Mouse (Mus musculus) heart, embryonic 12.5 days (tissue): ENCODE results near the gene Snx30. TPM values are rescaled to one million over a fixed set of nuclear protein-coding genes. Genes with fewer than 3 reads are reported as not detected.
"Not testable (repeated sequence)": the region's sequence is repeated elsewhere in the genome, so short reads cannot be mapped to it uniquely, and the experiment has no call there.

Source experiments
- ATAC-seq: fragments of 200-750 bp; cut with Nextera tagmentation; 2 replicates; pipeline ENCODE4 v1.8.0; 2017; ENCODE audit warnings: moderate TSS enrichment, moderate library complexity; ENCODE audit not compliant: insufficient number of reproducible peaks, low FRiP score
- H3K27ac ChIP-seq: fragments of 300-500 bp; sonication (generic); 2 replicates; pipeline ENCODE4 v1.5.1; 2016; ENCODE audit warnings: mild to moderate bottlenecking, moderate library complexity; ENCODE audit not compliant: poor library complexity, severe bottlenecking
- H3K27me3 ChIP-seq: fragments of 300-500 bp; sonication (generic); replicated peaks from 2 replicates; pipeline ENCODE4 v1.6.1; 2016; ENCODE audit warnings: mild to moderate bottlenecking, moderate library complexity
- H3K36me3 ChIP-seq: fragments of 300-500 bp; sonication (generic); 2 replicates; pipeline ENCODE4 v1.6.1; 2016; ENCODE audit warnings: mild to moderate bottlenecking, moderate library complexity
- H3K4me1 ChIP-seq: fragments of 300-500 bp; sonication (generic); replicated peaks from 2 replicates; pipeline ENCODE4 v1.6.1; 2016; ENCODE audit warnings: mild to moderate bottlenecking
- H3K4me2 ChIP-seq: fragments of 300-500 bp; sonication (generic); 2 replicates; pipeline ENCODE4 v1.6.1; 2016; ENCODE audit warnings: mild to moderate bottlenecking, moderate library complexity
- H3K4me3 ChIP-seq: fragments of 300-500 bp; sonication (generic); 2 replicates; pipeline ENCODE4 v1.5.1; 2016; ENCODE audit warnings: mild to moderate bottlenecking
- H3K9ac ChIP-seq: fragments of 300-500 bp; sonication (generic); 2 replicates; pipeline ENCODE4 v1.6.1; 2016; ENCODE audit warnings: mild to moderate bottlenecking, moderate library complexity
- H3K9me3 ChIP-seq: fragments of 300-500 bp; sonication (generic); replicated peaks from 2 replicates; pipeline ENCODE4 v1.6.1; 2016; ENCODE audit warnings: mild to moderate bottlenecking, moderate library complexity
- WGBS: fragments of 180-500 bp; shearing (Covaris S2); methylation state at CpG from one replicate; pipeline ENCODE4 v1.1.7; 2016; 5-methylcytosine and 5-hydroxymethylcytosine counted together
- polyA plus RNA-seq: library from polyadenylated mRNA; unstranded; fragments of >200 nt; fragmentation: Nextera tagmentation; extraction: Ambion mirVana; gene quantifications from 2 replicates; pipeline ENCODE4 v1.2.1, GENCODE M21; 2016

The Snx30 gene
- polyA plus RNA-seq, 1 experiment from 2014 or later = 8.6 TPM

DNA sequence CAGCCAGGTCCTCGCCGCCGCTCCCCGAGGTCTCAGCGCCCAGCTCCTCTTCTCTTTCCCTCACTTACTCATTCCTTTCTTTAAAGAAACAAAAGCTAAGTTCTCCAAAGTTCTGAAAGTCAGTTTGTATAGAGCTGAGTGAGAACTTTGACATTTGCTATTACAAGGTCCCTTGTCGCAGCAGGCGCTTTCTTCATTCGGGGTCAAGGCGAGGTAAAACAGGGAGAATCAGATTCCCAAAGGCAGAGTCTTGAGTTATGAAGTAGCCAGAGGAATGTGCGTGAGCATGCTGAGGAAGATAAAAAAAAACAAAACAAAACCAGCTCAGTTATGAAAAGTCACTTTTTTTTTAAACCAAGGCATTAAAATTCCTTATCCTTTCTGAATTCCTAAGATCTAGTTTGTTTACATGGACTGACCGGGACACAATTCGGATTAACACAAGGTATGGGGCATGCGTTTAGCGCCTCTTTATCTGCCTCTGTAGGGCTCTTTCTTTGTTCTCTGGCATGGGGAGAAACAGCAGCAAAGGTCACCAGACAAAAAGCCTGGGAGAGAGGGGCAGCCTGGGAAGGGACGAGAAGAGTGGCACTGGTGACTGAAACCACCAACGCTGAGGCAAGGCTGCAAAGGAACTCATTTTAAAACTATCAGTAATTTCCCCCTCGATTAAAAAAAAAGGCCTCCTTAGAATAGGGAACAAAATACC, 33.3 kb upstream of the Snx30 start:
- H3K4me3 ChIP-seq = no peak overlapping the region
- H3K36me3 ChIP-seq = peaks cover 47% of the 10 kb centered on the region
- no peak overlapping the region for H3K4me2 ChIP-seq
- H3K9me3 ChIP-seq = no peaks in the 10 kb centered on the region
- no peak for ATAC-seq
- H3K4me1 ChIP-seq = peaks cover 11% of the 10 kb centered on the region
- H3K27ac ChIP-seq = peak overlapping the region; percentile 9; the same call in 1 of the 2 replicates
- H3K27me3 ChIP-seq = no peaks in the 10 kb centered on the region
- no peak overlapping the region; the same call in 1 of the 2 replicates for H3K9ac ChIP-seq
- 62% methylated on average over 17 of the region's 17 CpGs for WGBS

DNA sequence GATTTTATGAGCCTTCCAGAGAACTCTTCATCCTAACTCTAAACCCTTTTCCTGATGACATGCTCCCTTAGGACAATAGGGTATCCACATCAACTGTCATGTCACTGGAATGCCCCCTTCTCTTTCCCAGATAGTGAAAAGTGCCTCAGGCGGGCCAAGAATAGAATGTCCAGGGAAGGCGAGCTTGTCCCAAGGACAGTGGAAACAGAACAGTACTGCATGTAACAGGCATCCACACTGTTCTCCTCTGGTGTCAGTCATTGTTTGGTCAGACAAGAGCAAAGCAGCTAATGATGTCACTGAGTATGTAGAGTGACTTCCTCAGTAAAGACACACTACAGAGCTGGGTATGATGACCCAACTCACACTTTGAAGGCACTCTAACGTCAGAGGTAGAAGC, 27.8 kb upstream of the Snx30 start:
- Histone ChIP-seq H3K4me1 (peaks cover 23% of the 10 kb centered on the region), H3K4me3 (no peak overlapping the region), H3K36me3 (peaks cover 28% of the 10 kb centered on the region), H3K27ac (peak overlapping the region; percentile 79), H3K27me3 (no peaks in the 10 kb centered on the region), H3K4me2 (no peak overlapping the region), H3K9ac (no peak overlapping the region), H3K9me3 (no peaks in the 10 kb centered on the region)
- WGBS = 34% methylated on average over 3 of the region's 3 CpGs
- ATAC-seq = 0 out of 2 replicates have a peak, but pooled peaks have one; percentile 45

- Histone ChIP-seq H3K4me2 (no peak overlapping the region), H3K4me1 (peaks cover 20% of the 10 kb centered on the region), H3K36me3 (peaks cover 12% of the 10 kb centered on the region; the same call in 1 of the 2 replicates), H3K27ac (no peak overlapping the region), H3K9me3 (no peaks in the 10 kb centered on the region), H3K4me3 (no peak overlapping the region), H3K27me3 (no peaks in the 10 kb centered on the region), H3K9ac (no peak overlapping the region)
- WGBS = 34% methylated on average over 1 of the region's 1 CpGs
- ATAC-seq = no peak
Measured at GRCm38 (mm10) chr4:59780568-59780967, 25.1 kb upstream of the Snx30 start.

DNA sequence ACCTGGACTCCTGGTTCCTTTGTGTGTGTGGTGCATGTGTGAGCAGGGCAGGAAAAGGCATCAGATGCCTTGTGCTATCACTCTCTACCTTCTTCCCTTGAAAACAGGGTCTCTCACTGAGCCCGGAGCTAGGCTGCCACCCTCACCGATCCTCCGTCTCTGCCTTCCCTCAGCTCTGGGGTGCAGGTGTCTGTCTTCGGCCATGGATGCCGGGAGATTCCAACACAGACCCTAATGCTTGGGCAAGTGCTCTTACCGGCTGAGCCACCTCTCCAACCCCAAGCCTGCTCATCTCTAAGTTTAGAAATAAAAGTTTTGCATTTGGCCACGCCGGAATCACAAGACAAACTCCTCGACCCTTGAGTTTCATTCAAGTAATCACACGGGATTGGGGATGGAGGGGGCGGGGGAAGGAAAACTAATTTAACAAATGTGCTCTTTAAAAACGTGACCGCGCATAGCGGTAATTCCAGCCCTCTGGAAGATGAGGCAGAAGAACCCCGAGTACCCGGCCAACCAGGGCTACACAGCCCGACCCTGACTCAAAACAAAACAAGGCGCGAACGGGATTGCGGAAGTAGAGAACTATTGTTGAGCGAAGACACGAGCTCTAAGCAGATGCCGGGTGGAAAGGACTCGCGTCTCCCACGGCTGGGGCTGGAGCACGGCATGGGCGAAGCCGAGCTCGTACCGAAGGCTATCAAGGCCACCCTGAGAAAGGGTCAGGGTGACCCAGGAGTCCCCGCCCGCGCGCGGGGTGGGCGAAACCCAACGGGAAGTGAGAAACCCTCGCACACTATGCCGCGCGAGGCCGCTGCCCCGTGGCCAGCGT, 22.6 kb upstream of the Snx30 start:
- Histone ChIP-seq H3K27ac (peak overlapping the region; percentile 75), H3K9me3 (no peaks in the 10 kb centered on the region), H3K27me3 (no peaks in the 10 kb centered on the region), H3K4me3 (peak overlapping the region; percentile 91), H3K4me2 (peak overlapping the region; percentile 84), H3K36me3 (peaks cover 7% of the 10 kb centered on the region; the same call in 1 of the 2 replicates), H3K9ac (peak overlapping the region; percentile 87), H3K4me1 (peaks cover 11% of the 10 kb centered on the region)
- WGBS = under 1% methylated on average over 47 of the region's 47 CpGs
- ATAC-seq = peak; percentile 62

DNA sequence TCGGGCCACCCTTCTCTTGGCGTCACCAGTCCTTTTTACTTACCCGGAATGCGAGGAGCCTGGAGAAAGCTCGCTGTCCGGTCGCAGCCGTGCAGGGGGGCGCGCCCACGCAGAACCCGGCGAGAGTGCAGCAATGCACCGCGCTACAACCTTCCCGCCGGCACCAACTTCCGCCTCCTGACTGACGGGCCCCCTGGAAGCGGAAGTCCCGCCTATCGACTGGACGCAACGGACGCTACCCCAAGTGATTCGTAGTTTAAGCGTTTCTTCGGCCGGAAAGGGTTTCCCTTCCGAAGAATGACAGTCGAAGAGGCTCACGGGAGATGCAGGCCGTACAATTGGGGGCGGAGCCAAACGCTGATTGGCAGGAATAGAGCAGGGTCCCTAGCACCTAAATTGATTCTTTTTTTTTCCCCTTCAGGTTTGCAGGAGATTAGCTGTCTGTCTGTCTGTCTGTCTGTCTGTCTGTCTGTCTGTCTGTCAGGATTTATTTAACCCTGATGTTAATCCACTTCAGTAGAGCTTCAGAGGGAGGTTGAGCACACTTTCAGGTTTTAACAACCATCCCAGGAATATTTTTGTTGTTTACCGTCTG, 21.9 kb upstream of the Snx30 start:
- peak; percentile 95 for ATAC-seq
- Histone ChIP-seq H3K9me3 (no peaks in the 10 kb centered on the region), H3K27me3 (no peaks in the 10 kb centered on the region), H3K9ac (peak overlapping the region; percentile 87), H3K4me3 (peak overlapping the region; percentile 91), H3K27ac (peak overlapping the region; percentile 75), H3K36me3 (peaks cover 7% of the 10 kb centered on the region; the same call in 1 of the 2 replicates), H3K4me2 (peak overlapping the region; percentile 84), H3K4me1 (peaks cover 10% of the 10 kb centered on the region)
- WGBS = 1% methylated on average over 36 of the region's 36 CpGs

DNA sequence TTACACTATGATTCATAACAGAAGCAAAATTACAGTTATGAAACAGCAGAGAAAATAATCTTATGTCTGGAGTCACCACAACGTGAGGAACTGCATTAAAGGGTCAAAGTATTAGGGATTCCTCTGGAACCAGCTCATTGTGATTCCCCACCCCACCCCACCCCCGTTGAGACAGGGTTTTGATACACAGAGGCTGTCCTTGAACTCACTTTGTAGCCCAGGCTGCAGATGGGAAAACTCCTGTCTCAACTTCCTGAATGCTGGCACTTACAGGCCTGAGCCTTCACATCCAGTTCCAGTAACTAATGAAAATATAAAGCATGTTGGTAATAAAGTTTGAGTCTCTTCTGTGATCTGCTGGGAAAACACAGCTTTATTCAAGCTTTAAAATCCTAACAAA, 20.2 kb upstream of the Snx30 start:
- Histone ChIP-seq H3K4me1 (peaks cover 7% of the 10 kb centered on the region; the same call in 1 of the 2 replicates), H3K27ac (no peak overlapping the region), H3K27me3 (no peaks in the 10 kb centered on the region), H3K4me3 (no peak overlapping the region), H3K4me2 (no peak overlapping the region), H3K9ac (no peak overlapping the region), H3K9me3 (no peaks in the 10 kb centered on the region), H3K36me3 (no peaks in the 10 kb centered on the region)
- ATAC-seq = no peak
- WGBS = 39% methylated on average over 2 of the region's 2 CpGs

DNA sequence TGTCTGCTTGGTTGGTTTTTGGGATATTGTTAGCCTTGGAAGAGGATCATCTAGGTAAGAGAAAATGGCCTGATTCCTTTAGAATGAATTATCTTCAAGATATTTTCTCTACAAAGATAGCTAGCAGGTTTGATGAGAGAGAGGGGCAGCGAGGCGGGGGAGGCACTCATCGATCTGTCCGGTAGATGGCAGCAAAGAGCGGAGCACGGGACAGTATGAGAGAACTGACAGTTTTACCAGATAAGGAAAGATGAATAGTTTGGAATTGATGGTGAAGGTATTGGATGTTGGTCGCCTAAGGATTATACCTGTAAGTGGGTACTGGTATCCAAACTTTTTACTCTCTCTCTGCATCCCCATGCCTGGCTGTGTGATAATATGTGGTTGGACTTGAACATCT, 19.0 kb upstream of the Snx30 start:
- Histone ChIP-seq H3K27ac (no peak overlapping the region), H3K36me3 (no peaks in the 10 kb centered on the region), H3K4me2 (no peak overlapping the region), H3K9ac (no peak overlapping the region), H3K27me3 (no peaks in the 10 kb centered on the region), H3K4me1 (peaks cover 4% of the 10 kb centered on the region; the same call in 1 of the 2 replicates), H3K9me3 (no peaks in the 10 kb centered on the region), H3K4me3 (no peak overlapping the region)
- no peak for ATAC-seq
- under 1% methylated on average over 7 of the region's 7 CpGs for WGBS

DNA sequence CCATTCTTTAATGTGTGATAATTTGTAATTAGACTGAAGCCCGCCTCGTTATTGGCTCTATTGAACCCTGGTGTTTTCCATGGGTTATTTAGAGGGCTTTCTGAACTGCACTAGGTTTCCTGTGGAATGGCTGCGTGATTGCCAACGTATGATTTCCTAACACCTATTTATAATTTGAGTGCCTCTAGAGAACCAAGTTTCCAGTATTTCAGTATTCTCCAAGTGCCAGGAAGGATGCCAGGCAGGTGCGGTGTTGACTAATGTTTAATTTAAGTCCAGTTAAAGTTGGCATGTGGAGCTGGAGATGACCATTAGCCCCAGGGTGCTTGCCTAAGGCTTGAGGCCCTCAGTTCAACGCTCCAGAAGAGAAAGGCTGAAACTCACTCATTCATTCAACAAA, 18.5 kb upstream of the Snx30 start:
- WGBS = 66% methylated on average over 6 of the region's 6 CpGs
- no peak overlapping the region for H3K9ac ChIP-seq
- ATAC-seq = no peak
- no peaks in the 10 kb centered on the region for H3K36me3 ChIP-seq
- 0 out of 2 replicates have a peak, but pooled peaks cover 3% of the 10 kb centered on the region for H3K4me1 ChIP-seq
- no peaks in the 10 kb centered on the region for H3K27me3 ChIP-seq
- no peak overlapping the region for H3K4me3 ChIP-seq
- H3K4me2 ChIP-seq = no peak overlapping the region
- no peak overlapping the region for H3K27ac ChIP-seq
- H3K9me3 ChIP-seq = no peaks in the 10 kb centered on the region

DNA sequence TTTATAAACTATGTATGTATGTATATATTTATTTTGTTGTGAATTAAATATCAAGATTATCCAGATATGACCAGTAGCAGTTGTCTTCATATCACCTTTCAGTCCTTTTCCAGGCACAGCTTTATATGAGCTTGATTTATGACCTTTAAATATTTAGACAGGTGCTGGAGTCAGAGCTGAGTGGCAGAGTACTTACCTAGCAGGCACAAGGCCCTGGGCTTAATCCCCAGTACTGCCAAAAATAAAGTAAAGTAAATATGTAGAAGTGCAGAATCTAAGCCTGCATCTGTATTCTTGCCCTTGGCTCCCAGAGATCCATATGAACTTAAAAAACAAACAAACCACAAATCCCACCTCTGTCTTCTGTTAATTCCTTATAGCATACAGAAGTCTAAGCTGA, 16.6 kb upstream of the Snx30 start:
- Histone ChIP-seq H3K9ac (no peak overlapping the region), H3K4me3 (no peak overlapping the region), H3K36me3 (no peaks in the 10 kb centered on the region), H3K9me3 (no peaks in the 10 kb centered on the region), H3K27me3 (no peaks in the 10 kb centered on the region), H3K4me2 (no peak overlapping the region), H3K4me1 (no peaks in the 10 kb centered on the region), H3K27ac (no peak overlapping the region)
- ATAC-seq = no peak

- H3K4me3 ChIP-seq, H3K4me2 ChIP-seq, H3K27ac ChIP-seq, H3K27me3 ChIP-seq, H3K9ac ChIP-seq, H3K9me3 ChIP-seq, H3K36me3 ChIP-seq, ATAC-seq, H3K4me1 ChIP-seq: not testable (repeated sequence)
- 89% methylated on average over 2 of the region's 2 CpGs for WGBS
Measured at GRCm38 (mm10) chr4:59793626-59794025, 12.0 kb upstream of the Snx30 start.

- WGBS = 63% methylated on average over 2 of the region's 2 CpGs
- ATAC-seq = no peak
- H3K4me1 ChIP-seq = no peaks in the 10 kb centered on the region
- no peaks in the 10 kb centered on the region for H3K36me3 ChIP-seq
- H3K27me3 ChIP-seq = no peaks in the 10 kb centered on the region
- H3K9ac ChIP-seq = no peak overlapping the region
- no peak overlapping the region for H3K4me3 ChIP-seq
- no peak overlapping the region for H3K27ac ChIP-seq
- H3K9me3 ChIP-seq = no peaks in the 10 kb centered on the region
- no peak overlapping the region for H3K4me2 ChIP-seq
Measured at GRCm38 (mm10) chr4:59794116-59794515, 11.5 kb upstream of the Snx30 start.
